Mouse (Mus musculus) bone marrow macrophage, adult 2 months (primary cell): ENCODE measurements around the gene Sbk3. TPM values are rescaled to one million over a fixed set of nuclear protein-coding genes. Genes with fewer than 3 reads are reported as not detected.

Source experiments
- H3K27ac ChIP-seq: 2 replicates; pipeline ENCODE4 v1.5.1; 2012; ENCODE audit warnings: low read depth, low read length; ENCODE audit not compliant: insufficient read depth
- H3K4me1 ChIP-seq: 2 replicates; pipeline ENCODE4 v1.6.1; 2012; ENCODE audit warnings: low read length; ENCODE audit not compliant: control insufficient read depth, insufficient read depth
- H3K4me3 ChIP-seq: 2 replicates; pipeline ENCODE4 v1.5.1; 2012; ENCODE audit warnings: mild to moderate bottlenecking, low read length, moderate library complexity; ENCODE audit not compliant: insufficient read depth
- CTCF ChIP-seq: IDR thresholded peaks from 2 replicates; pipeline ENCODE4 v1.5.1; 2012; ENCODE audit warnings: low read depth, mild to moderate bottlenecking, low read length, moderate library complexity
- POLR2A ChIP-seq: IDR thresholded peaks from 2 replicates; pipeline ENCODE4 v1.6.1; 2012; ENCODE audit warnings: mild to moderate bottlenecking, low read depth, low read length, borderline replicate concordance
- polyA plus RNA-seq: library from polyadenylated mRNA; stranded (reverse); fragments of >200 nt; gene quantifications from 2 replicates; pipeline ENCODE4 v1.2.4, GENCODE M21; 2012; ENCODE audit not compliant: missing spikeins, insufficient read depth, insufficient read length

Gene Sbk3
- polyA plus RNA-seq, 1 experiment = not detected

- Histone ChIP-seq H3K4me3 (no peak overlapping the region), H3K4me1 (peaks cover 27% of the 10 kb centered on the region), H3K27ac (no peak overlapping the region)
- TF ChIP-seq POLR2A (no peak), CTCF (no peak)
These were observed 47.2 kb downstream of the Sbk3 start for GRCm38 (mm10) chr7:4923586-4924364.

DNA sequence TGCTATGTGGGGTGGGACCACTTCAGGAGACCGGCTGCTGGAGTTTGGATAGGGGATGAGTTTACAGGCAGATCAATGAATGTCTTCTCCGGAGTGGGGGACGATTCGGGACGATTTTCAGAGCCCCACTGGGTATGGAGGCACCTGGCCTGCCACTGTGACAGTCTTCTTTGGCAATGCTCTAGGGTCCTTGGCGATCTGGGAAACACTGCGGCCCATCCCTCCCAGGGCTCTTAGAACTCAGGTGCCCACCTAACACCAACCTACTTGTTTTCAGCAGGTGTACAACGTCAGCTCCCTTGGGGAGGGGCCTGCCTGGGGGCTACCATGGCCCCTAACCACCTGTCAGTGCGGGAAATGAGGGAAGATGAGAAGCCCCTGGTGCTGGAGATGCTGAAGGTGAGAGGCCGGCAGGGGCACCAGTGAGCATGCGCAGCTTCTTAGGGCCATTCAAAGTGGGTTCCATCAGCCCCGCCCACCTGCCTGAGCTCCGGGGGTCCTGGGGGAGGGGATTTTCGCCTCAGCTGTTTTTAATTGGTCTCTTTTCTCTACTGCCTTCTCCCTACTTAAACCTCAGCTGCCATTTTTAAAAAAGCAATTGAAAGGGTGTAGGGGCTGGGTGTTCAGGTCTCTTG, 47.9 kb downstream of the Sbk3 start:
- H3K27ac ChIP-seq = no peak overlapping the region
- H3K4me1 ChIP-seq = peaks cover 27% of the 10 kb centered on the region
- no peak for TF ChIP-seq CTCF
- TF ChIP-seq POLR2A = no peak
- H3K4me3 ChIP-seq = no peak overlapping the region

DNA sequence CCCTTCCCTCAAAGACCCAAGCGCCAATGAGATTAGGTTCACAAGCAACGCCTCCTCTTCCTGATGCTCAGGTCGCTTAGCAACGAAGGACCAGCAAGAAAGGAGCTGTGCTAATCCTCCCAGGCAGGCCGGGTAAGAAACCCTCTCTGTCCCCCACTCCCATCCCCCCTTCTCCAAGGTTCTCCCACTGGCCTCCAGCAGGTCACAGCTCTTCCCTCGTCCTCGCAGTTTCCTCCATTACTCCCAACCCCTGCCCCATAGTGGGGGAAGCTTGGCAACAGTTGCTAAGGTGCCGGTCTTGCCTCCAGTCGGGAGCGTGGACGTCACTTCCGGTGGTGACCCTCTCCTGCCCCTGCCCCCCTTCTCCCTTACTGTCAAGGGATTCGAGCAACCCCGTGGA, 48.5 kb downstream of the Sbk3 start:
- H3K4me1 ChIP-seq = peaks cover 27% of the 10 kb centered on the region
- TF ChIP-seq CTCF (no peak; the same call in 1 of the 2 replicates), POLR2A (no peak)
- no peak overlapping the region for H3K27ac ChIP-seq
- H3K4me3 ChIP-seq = no peak overlapping the region

DNA sequence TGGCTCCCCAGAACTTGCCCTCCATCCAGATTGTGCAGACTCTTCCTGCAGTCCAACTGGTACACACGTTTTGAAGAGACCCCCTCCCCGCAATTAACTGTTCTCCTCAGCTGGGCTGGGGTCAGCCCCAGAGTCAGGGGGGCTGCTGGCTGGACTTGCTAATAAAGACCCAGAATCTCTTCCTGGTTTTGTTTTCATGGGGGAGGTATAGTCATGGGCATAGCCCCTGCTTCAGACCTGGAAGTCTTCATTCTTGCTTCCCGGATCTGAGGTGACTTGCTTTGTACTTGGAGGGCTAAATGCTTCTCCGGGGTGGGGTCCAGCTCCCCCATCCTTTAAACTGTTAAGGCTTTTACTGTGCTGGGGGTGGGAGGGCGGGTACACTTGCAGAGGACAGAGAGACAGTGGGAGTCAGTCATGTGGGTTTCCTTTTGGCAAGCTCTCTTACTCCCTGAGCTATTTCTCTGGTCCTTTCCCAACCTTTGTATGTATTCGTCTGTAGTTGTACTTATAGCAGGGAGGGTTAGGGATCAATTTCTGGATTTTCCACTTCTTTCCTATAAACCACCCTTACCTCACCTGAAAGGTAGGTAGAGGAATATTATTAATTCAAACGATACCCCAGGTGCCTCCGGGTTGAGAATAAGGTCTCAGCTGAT, 49.0 kb downstream of the Sbk3 start, which contains the start of gene Nat14:
Nat14 (plus strand) TSS at position 205 of the 659 bp plus-strand sequence.
- Histone ChIP-seq H3K4me1 (peaks cover 27% of the 10 kb centered on the region), H3K4me3 (no peak within 1 kb of the TSS), H3K27ac (0 out of 2 replicates have a peak within 1 kb of the TSS, but pooled peaks have one; percentile 30)
- TF ChIP-seq POLR2A = no peak
- TF ChIP-seq CTCF = no peak

DNA sequence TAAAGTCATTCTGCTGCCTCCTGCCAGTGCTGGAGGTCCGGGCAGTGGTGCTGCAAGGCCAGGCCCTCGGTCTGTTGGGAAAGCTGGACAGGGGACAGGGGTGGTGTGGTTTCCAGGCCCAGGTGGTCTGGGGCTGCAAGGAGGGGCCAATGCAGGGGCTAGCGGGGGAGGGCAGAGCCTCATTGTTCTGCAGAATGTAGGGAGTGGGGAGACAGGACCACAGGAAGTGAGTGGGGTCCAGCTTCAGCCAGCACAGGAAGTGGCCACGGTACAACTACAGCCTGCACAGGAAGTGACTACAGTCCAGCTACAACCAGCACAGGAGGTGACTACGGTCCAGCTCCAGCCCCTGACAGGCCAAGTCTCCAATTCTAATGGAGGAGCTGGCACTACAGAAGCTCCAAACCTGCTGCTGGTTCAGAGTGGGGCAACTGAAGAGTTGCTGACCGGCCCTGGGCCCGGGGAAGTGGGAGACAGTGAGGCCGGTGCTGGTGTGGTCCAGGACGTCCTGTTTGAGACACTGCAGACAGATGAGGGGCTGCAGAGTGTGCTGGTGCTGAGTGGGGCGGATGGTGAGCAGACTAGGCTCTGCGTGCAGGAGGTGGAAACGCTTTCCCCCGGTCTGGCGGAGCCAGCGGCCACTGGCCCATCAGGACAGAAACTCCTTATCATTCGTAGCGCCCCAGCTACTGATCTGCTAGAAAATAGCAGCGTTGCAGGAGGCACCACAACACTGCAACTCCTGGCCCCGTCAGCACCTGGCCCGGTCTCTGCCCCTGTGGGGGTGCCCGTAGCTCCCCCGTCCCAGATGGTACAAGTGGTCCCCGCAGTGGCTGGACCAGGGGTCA, 49.8 kb downstream of the Sbk3 start:
- Histone ChIP-seq H3K4me1 (peaks cover 32% of the 10 kb centered on the region), H3K4me3 (no peak overlapping the region), H3K27ac (0 out of 2 replicates have a peak overlapping the region, but pooled peaks have one; percentile 30)
- TF ChIP-seq POLR2A = no peak
- no peak for TF ChIP-seq CTCF

DNA sequence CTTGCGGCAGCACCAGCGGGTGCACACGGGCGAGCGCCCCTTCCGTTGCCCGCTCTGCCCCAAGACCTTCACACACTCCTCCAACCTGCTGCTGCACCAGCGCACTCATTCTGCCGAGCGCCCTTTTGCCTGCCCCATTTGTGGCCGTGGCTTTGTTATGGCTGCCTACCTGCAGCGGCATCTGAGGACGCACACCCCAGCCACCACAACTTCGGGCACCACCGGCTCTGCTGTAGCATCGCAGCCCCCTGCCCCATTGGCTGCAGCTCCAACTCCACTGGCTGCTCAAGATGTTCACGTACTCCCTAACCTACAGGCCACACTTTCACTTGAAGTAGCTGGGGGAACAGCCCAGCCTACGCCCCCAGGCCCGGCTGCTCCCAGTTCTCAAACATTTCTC, 50.5 kb downstream of the Sbk3 start:
- peaks cover 28% of the 10 kb centered on the region for H3K4me1 ChIP-seq
- TF ChIP-seq CTCF = no peak
- no peak for TF ChIP-seq POLR2A
- no peak overlapping the region for H3K4me3 ChIP-seq
- H3K27ac ChIP-seq = no peak overlapping the region

- TF ChIP-seq CTCF (no peak), POLR2A (no peak)
- Histone ChIP-seq H3K27ac (no peak overlapping the region), H3K4me1 (peaks cover 23% of the 10 kb centered on the region), H3K4me3 (no peak overlapping the region)
These were observed 51.0 kb downstream of the Sbk3 start for GRCm38 (mm10) chr7:4919971-4920370.

GRCm38 (mm10) chr7:4919096-4919495, 51.9 kb downstream of the Sbk3 start:
- no peak overlapping the region for H3K4me3 ChIP-seq
- no peak overlapping the region for H3K27ac ChIP-seq
- H3K4me1 ChIP-seq = peaks cover 19% of the 10 kb centered on the region
- TF ChIP-seq POLR2A (no peak), CTCF (no peak)

DNA sequence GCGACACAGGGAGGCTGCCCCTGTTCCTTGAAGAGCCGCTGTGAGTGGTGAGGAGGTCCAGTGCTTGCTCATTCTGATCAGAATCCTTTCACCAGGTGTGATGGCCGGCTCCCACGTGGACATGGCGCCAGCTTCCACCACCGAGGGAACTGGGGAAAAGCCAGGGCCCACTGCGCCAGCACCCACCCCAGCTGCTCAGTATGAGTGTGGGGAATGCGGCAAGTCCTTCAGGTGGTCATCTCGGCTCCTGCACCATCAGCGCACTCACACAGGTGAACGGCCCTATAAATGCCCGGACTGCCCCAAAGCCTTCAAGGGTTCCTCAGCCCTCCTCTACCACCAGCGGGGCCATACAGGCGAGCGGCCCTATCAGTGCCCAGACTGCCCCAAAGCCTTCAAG, 52.3 kb downstream of the Sbk3 start:
- Histone ChIP-seq H3K4me1 (peaks cover 20% of the 10 kb centered on the region), H3K27ac (no peak overlapping the region), H3K4me3 (no peak overlapping the region)
- TF ChIP-seq POLR2A (no peak), CTCF (no peak)
